Mouse (Mus musculus) myocyte (in vitro differentiated cells): ENCODE measurements around the gene Smco2.

ENCODE experiments used
- MYOG ChIP-seq, 3 experiments: IDR thresholded peaks; one replicate each; pipeline ENCODE4 v1.6.1; 2011; ENCODE audit warnings: control low read depth in 2 of 3, low read depth in 2 of 3, mild to moderate bottlenecking in 2 of 3; ENCODE audit not compliant: insufficient read length in 2 of 3, control insufficient read depth in 1 of 3, insufficient read depth in 1 of 3
- TCF3 ChIP-seq: IDR thresholded peaks from one replicate; pipeline ENCODE4 v1.6.1; 2011; ENCODE audit warnings: low read depth, control low read depth; ENCODE audit not compliant: insufficient read length

- TF ChIP-seq MYOG (IDR thresholded peaks at IDR 0.05; ENCODE audit: control insufficient read depth in 1 of 3, insufficient read depth in 1 of 3, insufficient read length in 2 of 3, low read depth in 2 of 3): no peak
- no peak for TF ChIP-seq TCF3
These were observed 27.6 kb downstream of the Smco2 start for GRCm38 (mm10) chr6:146877425-146878045.
